Mouse (Mus musculus) lung, adult 2 months (tissue): ENCODE data around the gene Dusp28.

Experiments
- CTCF ChIP-seq: fragments of 200-500 bp; IDR thresholded peaks from 2 replicates; pipeline ENCODE4 v1.5.1; 2011; ENCODE audit warnings: mild to moderate bottlenecking, low read length, control low read depth; ENCODE audit not compliant: insufficient read depth
- POLR2A ChIP-seq: fragments of 200-500 bp; IDR thresholded peaks from 2 replicates; pipeline ENCODE4 v1.6.1; 2011; ENCODE audit warnings: low read depth, mild to moderate bottlenecking, control low read depth, low read length, borderline replicate concordance; ENCODE audit errors: extremely low read depth

- TF ChIP-seq CTCF = no peak
- no peak for TF ChIP-seq POLR2A
These were observed 28.6 kb upstream of the Dusp28 start for GRCm38 (mm10) chr1:92878066-92878741.
